Mouse (Mus musculus) spleen, adult 12 weeks (tissue): ENCODE measurements around the gene Tmem175.
A peak's percentile ranks its signal among the peaks of the same experiment; 100 is the strongest.

Experiments used
- DNase-seq: peaks from one replicate; pipeline ENCODE4 v3.0.0; 2022; ENCODE audit warnings: low spot score

Tmem175 gene

GRCm38 (mm10) chr5:108654444-108654990 is 24.9 kb downstream of the Tmem175 start:
- no peak for DNase-seq

- no peak for DNase-seq
These were observed 25.8 kb downstream of the Tmem175 start for GRCm38 (mm10) chr5:108655381-108655780.

GRCm38 (mm10) chr5:108655891-108656650 is 26.5 kb downstream of the Tmem175 start:
- no peak for DNase-seq

- no peak for DNase-seq
These were observed 27.8 kb downstream of the Tmem175 start for GRCm38 (mm10) chr5:108657406-108657805.

GRCm38 (mm10) chr5:108658611-108659010 is 29.0 kb downstream of the Tmem175 start:
- DNase-seq = no peak

GRCm38 (mm10) chr5:108659698-108660631 is 30.4 kb downstream of the Tmem175 start, which contains the start of gene Idua:
TSS of gene Idua (plus strand) at chr5:108660331.
- DNase-seq = no peak

GRCm38 (mm10) chr5:108660632-108661268 is 31.2 kb downstream of the Tmem175 start:
- DNase-seq = peak; percentile 84

- DNase-seq = no peak
These were observed 33.2 kb downstream of the Tmem175 start for GRCm38 (mm10) chr5:108662772-108663171.

GRCm38 (mm10) chr5:108665066-108665465 is 35.5 kb downstream of the Tmem175 start:
- DNase-seq = no peak

- DNase-seq = no peak
These were observed 37.8 kb downstream of the Tmem175 start for GRCm38 (mm10) chr5:108667370-108667769.

GRCm38 (mm10) chr5:108668387-108668932 is 38.9 kb downstream of the Tmem175 start:
- DNase-seq = no peak

GRCm38 (mm10) chr5:108668977-108669936 is 39.7 kb downstream of the Tmem175 start, which contains the start of gene Dgkq:
TSS of gene Dgkq (minus strand) at chr5:108669672.
- DNase-seq = peak; percentile 78

- no peak for DNase-seq
These were observed 40.4 kb downstream of the Tmem175 start for GRCm38 (mm10) chr5:108669986-108670385.

- DNase-seq = peak; percentile 48
These were observed 41.2 kb downstream of the Tmem175 start for GRCm38 (mm10) chr5:108670785-108671184.

GRCm38 (mm10) chr5:108671757-108672156 is 42.2 kb downstream of the Tmem175 start:
- no peak for DNase-seq

- DNase-seq = no peak
These were observed 45.1 kb downstream of the Tmem175 start for GRCm38 (mm10) chr5:108674624-108675023.

- no peak for DNase-seq
These were observed 45.8 kb downstream of the Tmem175 start, which contains the start of gene Slc26a1 for GRCm38 (mm10) chr5:108675251-108675816. TSS of gene Slc26a1 (minus strand) at chr5:108675569.

GRCm38 (mm10) chr5:108676772-108677498 is 47.4 kb downstream of the Tmem175 start:
- DNase-seq = no peak

- DNase-seq = no peak
These were observed 48.2 kb downstream of the Tmem175 start for GRCm38 (mm10) chr5:108677605-108678295.
